Mouse (Mus musculus): ENCODE results near the gene Rnaseh2c. TPM values are rescaled to one million over a fixed set of nuclear protein-coding genes. Genes with fewer than 3 reads are reported as not detected.

The Rnaseh2c gene
- polyA plus RNA-seq, 1 experiment from 2014 or later = 198 TPM

DNA sequence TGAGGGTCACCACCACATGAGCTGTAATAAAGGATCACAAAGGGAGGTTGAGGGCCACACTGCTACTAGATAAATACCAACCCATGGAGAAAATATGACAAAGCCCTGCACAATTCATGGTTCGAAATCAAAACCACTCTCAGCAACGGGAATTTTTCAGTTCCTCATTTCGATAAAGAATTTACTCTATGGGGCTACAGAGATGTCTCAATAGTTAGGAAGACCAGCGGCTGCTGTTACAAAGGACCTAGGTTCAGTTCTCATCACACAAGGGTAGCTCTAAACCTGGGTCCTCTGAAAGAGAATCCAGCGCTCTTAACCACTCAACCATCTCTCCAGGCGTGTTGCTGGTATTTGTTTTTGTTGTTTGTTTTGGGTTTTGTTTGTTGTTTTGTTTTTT, 9.8 kb upstream of the Rnaseh2c start:
- no peak overlapping the region for H3K9ac ChIP-seq (ENCODE audit: low read length)
- no peaks in the 10 kb centered on the region for H3K9me3 ChIP-seq (ENCODE audit: control insufficient read depth, low read length)
- ATAC-seq (replicated peaks; ENCODE audit: low FRiP score) (no peak), DNase-seq (ENCODE audit: low spot score) (no peak)
- H3K27ac ChIP-seq (ENCODE audit: low read depth, low read length) = no peak overlapping the region
- no peaks in the 10 kb centered on the region for H3K27me3 ChIP-seq (ENCODE audit: control insufficient read depth, insufficient read depth, low read length)
- WGBS = 87% methylated on average over 6 of the region's 6 CpGs
- H3K4me2 ChIP-seq (ENCODE audit: low read depth, low read length, severe bottlenecking) = no peak overlapping the region
- no peaks in the 10 kb centered on the region for H3K4me1 ChIP-seq (replicated peaks; ENCODE audit: control insufficient read depth, insufficient read depth, low read length)
- no peaks in the 10 kb centered on the region for H3K36me3 ChIP-seq (ENCODE audit: control insufficient read depth, insufficient read depth, low read length)
- H3K4me3 ChIP-seq (ENCODE audit: low read depth, low read length) = no peak overlapping the region

DNA sequence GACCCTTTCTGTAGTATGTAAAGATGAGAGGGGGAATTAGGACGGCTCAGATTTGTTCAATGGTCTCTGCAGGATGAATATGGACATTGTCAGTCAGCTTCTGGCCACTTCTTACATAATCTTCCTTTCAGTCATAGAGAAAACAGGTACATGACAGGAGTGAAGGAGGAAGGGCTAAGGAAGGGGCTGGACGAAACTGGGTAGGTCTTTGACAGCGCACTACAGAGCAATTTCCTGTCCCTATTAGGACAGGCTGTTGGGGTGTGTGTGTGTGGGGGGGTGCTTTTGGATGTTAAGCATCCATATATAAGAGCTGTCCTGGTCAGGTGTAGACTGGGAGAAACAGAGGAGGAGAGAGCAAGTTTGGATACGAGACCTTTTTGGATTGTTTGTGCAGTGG, 2.4 kb upstream of the Rnaseh2c start:
- H3K27ac ChIP-seq (ENCODE audit: low read depth, low read length) = no peak overlapping the region
- peaks cover 5% of the 10 kb centered on the region; the same call in 1 of the 2 replicates for H3K4me1 ChIP-seq (replicated peaks; ENCODE audit: control insufficient read depth, insufficient read depth, low read length)
- no peaks in the 10 kb centered on the region for H3K9me3 ChIP-seq (ENCODE audit: control insufficient read depth, low read length)
- peaks cover 5% of the 10 kb centered on the region; the same call in 1 of the 2 replicates for H3K36me3 ChIP-seq (ENCODE audit: control insufficient read depth, insufficient read depth, low read length)
- no peak overlapping the region for H3K4me2 ChIP-seq (ENCODE audit: low read depth, low read length, severe bottlenecking)
- no peak overlapping the region for H3K9ac ChIP-seq (ENCODE audit: low read length)
- DNase-seq (ENCODE audit: low spot score) = no peak
- no peak overlapping the region for H3K4me3 ChIP-seq (ENCODE audit: low read depth, low read length)
- no peak for ATAC-seq (replicated peaks; ENCODE audit: low FRiP score)
- no peaks in the 10 kb centered on the region for H3K27me3 ChIP-seq (ENCODE audit: control insufficient read depth, insufficient read depth, low read length)
- WGBS = 76% methylated on average over 4 of the region's 4 CpGs

DNA sequence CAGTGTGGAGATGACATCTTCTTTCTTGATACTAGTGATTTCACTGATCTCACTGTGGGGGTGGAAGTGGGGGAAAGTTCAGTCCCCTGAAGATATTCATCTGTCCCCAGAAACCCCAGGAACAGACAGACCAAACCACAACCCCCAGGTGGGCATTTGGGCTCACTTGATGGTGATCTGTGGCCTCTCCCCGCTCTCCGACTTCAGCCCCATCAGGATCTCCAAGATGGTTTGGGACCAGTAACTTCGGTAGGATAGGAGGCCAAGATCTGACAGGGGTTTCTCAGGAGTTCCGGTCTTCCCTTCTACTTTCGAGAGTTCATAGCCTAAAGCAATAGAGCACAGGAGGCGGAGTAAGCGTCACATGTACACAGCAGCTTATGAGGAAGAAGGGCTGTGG, 2.0 kb downstream of the Rnaseh2c start:
- ATAC-seq (replicated peaks; ENCODE audit: low FRiP score) = no peak

DNA sequence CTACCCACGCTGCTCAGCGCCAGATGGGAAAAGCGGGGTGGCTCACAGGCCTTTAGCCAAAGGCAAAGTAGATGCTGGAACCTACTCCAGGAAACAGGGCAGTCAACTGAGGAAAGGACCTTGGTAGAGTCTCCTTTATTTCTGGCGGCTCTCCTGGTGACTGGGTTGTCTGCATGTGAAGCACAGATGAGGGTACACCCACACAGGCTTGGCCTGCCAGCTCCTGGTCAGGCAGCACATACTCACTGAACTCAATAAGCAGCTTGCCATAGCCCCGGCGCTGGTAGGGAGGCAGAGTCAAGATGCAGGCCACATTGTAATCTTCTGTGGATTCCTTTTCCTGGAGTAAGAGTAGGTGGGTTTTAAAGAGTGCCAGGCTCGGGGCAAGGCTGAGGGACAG, 3.5 kb downstream of the Rnaseh2c start:
- H3K27me3 ChIP-seq (ENCODE audit: control insufficient read depth, insufficient read depth, low read length) = no peaks in the 10 kb centered on the region
- DNase-seq (ENCODE audit: low spot score) (no peak), ATAC-seq (replicated peaks; ENCODE audit: low FRiP score) (no peak)
- H3K27ac ChIP-seq (ENCODE audit: low read depth, low read length) = no peak overlapping the region
- H3K9ac ChIP-seq (ENCODE audit: low read length) = no peak overlapping the region
- WGBS = 91% methylated on average over 7 of the region's 7 CpGs
- peaks cover 12% of the 10 kb centered on the region for H3K36me3 ChIP-seq (ENCODE audit: control insufficient read depth, insufficient read depth, low read length)
- H3K4me3 ChIP-seq (ENCODE audit: low read depth, low read length) = no peak overlapping the region
- no peaks in the 10 kb centered on the region for H3K9me3 ChIP-seq (ENCODE audit: control insufficient read depth, low read length)
- H3K4me2 ChIP-seq (ENCODE audit: low read depth, low read length, severe bottlenecking) = no peak overlapping the region
- peaks cover 8% of the 10 kb centered on the region; the same call in 1 of the 2 replicates for H3K4me1 ChIP-seq (replicated peaks; ENCODE audit: control insufficient read depth, insufficient read depth, low read length)

More for the DNA sequence above, 2.0 kb downstream of the Rnaseh2c start:
- Histone ChIP-seq H3K4me2 (ENCODE audit: low read depth, low read length, severe bottlenecking) (0 out of 2 replicates have a peak overlapping the region, but pooled peaks have one; percentile 2), H3K27me3 (ENCODE audit: control insufficient read depth, insufficient read depth, low read length) (no peaks in the 10 kb centered on the region), H3K36me3 (ENCODE audit: control insufficient read depth, insufficient read depth, low read length) (peaks cover 12% of the 10 kb centered on the region), H3K4me1 (replicated peaks; ENCODE audit: control insufficient read depth, insufficient read depth, low read length) (peaks cover 5% of the 10 kb centered on the region; the same call in 1 of the 2 replicates), H3K9ac (ENCODE audit: low read length) (no peak overlapping the region), H3K4me3 (ENCODE audit: low read depth, low read length) (no peak overlapping the region), H3K27ac (ENCODE audit: low read depth, low read length) (no peak overlapping the region), H3K9me3 (ENCODE audit: control insufficient read depth, low read length) (no peaks in the 10 kb centered on the region)
- 96% methylated on average over 7 of the region's 7 CpGs for WGBS
- DNase-seq (ENCODE audit: low spot score) = no peak

DNA sequence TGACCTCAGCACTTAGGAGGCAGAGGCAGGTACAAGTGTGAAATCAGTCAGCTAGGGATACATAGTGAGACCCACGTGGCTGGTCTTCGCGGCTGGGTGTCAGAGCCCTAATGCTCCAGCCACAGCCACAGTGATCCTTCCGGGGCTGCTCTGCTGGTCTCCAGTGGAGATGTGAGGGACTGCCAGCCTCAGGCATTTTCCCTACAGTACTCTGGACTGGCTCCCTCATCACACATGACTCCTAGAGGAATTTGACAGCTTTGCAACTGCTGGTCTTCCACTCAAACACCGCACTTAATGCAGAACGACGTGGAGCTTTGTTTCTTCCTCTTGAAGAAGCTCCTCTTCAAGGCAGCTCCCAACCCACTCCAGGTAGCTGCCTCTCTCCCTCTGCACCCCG, 4.5 kb downstream of the Rnaseh2c start:
- H3K36me3 ChIP-seq (ENCODE audit: control insufficient read depth, insufficient read depth, low read length) = peaks cover 12% of the 10 kb centered on the region
- no peak overlapping the region for H3K27ac ChIP-seq (ENCODE audit: low read depth, low read length)
- 89% methylated on average over 8 of the region's 8 CpGs for WGBS
- H3K9ac ChIP-seq (ENCODE audit: low read length) = no peak overlapping the region
- no peak overlapping the region for H3K4me3 ChIP-seq (ENCODE audit: low read depth, low read length)
- no peak overlapping the region for H3K4me2 ChIP-seq (ENCODE audit: low read depth, low read length, severe bottlenecking)
- no peak for DNase-seq (ENCODE audit: low spot score)
- H3K9me3 ChIP-seq (ENCODE audit: control insufficient read depth, low read length) = no peaks in the 10 kb centered on the region
- no peaks in the 10 kb centered on the region for H3K27me3 ChIP-seq (ENCODE audit: control insufficient read depth, insufficient read depth, low read length)
- H3K4me1 ChIP-seq (replicated peaks; ENCODE audit: control insufficient read depth, insufficient read depth, low read length) = peaks cover 8% of the 10 kb centered on the region; the same call in 1 of the 2 replicates
- no peak for ATAC-seq (replicated peaks; ENCODE audit: low FRiP score)

DNA sequence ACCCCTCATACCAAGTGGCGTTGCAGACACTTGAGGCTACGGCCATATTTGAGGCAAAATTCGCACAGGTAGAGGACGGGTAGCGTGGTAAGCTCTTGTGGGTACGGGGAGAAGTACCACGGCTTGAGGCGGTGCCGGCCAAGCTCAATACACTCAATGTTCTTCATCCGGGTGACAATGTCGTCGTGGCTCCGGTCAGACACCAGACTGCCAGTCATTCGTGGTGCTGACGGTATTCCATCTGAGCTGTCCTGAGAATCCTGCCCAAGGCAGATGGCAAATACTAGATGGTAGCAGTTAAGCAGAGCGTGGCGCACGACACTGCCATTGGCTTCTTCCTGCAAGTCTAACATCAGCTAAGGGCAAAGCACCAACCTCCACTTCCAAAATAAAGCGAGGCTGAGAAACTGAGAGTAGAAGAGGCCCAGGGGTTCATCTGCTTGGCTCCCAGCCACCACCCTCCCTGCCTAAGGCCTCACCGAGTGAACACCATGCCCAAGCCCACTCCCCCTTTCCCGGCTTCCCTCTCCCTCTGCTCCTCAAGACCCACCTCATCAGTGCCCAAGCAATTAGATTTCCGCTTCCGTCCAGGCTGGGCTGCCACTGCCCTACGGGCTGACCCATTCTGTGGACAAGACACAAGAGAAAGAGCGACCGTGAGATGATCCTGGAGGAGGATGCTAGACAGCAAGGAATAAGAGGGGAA, 6.2 kb downstream of the Rnaseh2c start:
- 92% methylated on average over 26 of the region's 26 CpGs for WGBS
- ATAC-seq (replicated peaks; ENCODE audit: low FRiP score) (no peak), DNase-seq (ENCODE audit: low spot score) (no peak)
- Histone ChIP-seq H3K9ac (ENCODE audit: low read length) (no peak overlapping the region), H3K27me3 (ENCODE audit: control insufficient read depth, insufficient read depth, low read length) (no peaks in the 10 kb centered on the region), H3K4me1 (replicated peaks; ENCODE audit: control insufficient read depth, insufficient read depth, low read length) (peaks cover 4% of the 10 kb centered on the region; the same call in 1 of the 2 replicates), H3K4me3 (ENCODE audit: low read depth, low read length) (no peak overlapping the region), H3K4me2 (ENCODE audit: low read depth, low read length, severe bottlenecking) (no peak overlapping the region), H3K27ac (ENCODE audit: low read depth, low read length) (no peak overlapping the region), H3K36me3 (ENCODE audit: control insufficient read depth, insufficient read depth, low read length) (peaks cover 12% of the 10 kb centered on the region), H3K9me3 (ENCODE audit: control insufficient read depth, low read length) (no peaks in the 10 kb centered on the region)

DNA sequence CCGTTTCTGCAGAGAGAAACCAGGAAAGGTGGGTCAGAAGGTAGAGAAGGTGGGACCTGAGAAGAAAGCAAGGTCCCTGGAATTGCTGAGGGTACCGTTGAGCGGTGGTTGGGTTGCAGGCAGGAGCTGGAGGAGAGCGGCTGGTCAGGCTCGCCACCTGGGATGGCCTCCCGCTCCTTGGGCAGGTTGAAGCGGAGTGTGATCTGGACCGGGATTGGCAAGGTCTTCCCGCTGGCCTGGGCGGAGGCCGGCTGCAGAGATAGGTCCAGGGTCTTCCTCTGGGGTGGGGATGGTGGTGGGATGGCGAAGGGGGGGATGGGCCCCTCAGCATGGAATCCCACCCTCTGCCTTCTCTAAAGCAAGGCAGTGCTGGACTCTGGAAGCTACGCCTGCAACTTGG, 7.0 kb downstream of the Rnaseh2c start:
- DNase-seq (ENCODE audit: low spot score) = no peak
- no peak for ATAC-seq (replicated peaks; ENCODE audit: low FRiP score)
- H3K36me3 ChIP-seq (ENCODE audit: control insufficient read depth, insufficient read depth, low read length) = peaks cover 7% of the 10 kb centered on the region
- H3K4me1 ChIP-seq (replicated peaks; ENCODE audit: control insufficient read depth, insufficient read depth, low read length) = 0 out of 2 replicates have a peak, but pooled peaks cover 4% of the 10 kb centered on the region
- H3K9ac ChIP-seq (ENCODE audit: low read length) = 0 out of 2 replicates have a peak overlapping the region, but pooled peaks have one; percentile 93
- no peaks in the 10 kb centered on the region for H3K27me3 ChIP-seq (ENCODE audit: control insufficient read depth, insufficient read depth, low read length)
- H3K27ac ChIP-seq (ENCODE audit: low read depth, low read length) = no peak overlapping the region
- peak overlapping the region; percentile 74; the same call in 1 of the 2 replicates for H3K4me3 ChIP-seq (ENCODE audit: low read depth, low read length)
- no peaks in the 10 kb centered on the region for H3K9me3 ChIP-seq (ENCODE audit: control insufficient read depth, low read length)
- H3K4me2 ChIP-seq (ENCODE audit: low read depth, low read length, severe bottlenecking) = peak overlapping the region; percentile 64
- 93% methylated on average over 13 of the region's 13 CpGs for WGBS

DNA sequence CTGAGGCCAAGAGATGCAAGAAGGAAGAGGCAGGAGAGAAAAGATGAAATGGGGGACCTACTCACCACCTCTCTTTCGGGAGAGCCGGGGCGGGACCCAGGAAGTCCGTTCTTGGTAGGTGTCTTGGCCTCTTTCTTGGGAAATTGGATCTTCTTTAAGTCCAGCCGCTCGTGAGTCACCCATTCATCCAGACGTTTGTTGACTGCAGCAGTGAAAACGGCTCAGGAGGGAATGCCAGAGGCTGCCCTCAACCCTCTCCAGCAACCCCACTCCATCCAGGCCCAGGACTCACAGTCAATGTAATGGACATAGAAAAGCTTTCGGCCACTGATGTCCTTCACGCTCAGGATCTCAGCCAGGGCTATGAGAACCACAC, 7.5 kb downstream of the Rnaseh2c start:
- no peak for DNase-seq (ENCODE audit: low spot score)
- 64% methylated on average over 10 of the region's 10 CpGs for WGBS
- no peaks in the 10 kb centered on the region for H3K9me3 ChIP-seq (ENCODE audit: control insufficient read depth, low read length)
- peaks cover 7% of the 10 kb centered on the region for H3K36me3 ChIP-seq (ENCODE audit: control insufficient read depth, insufficient read depth, low read length)
- peak overlapping the region; percentile 64 for H3K4me2 ChIP-seq (ENCODE audit: low read depth, low read length, severe bottlenecking)
- peak overlapping the region; percentile 93 for H3K9ac ChIP-seq (ENCODE audit: low read length)
- no peaks in the 10 kb centered on the region for H3K27me3 ChIP-seq (ENCODE audit: control insufficient read depth, insufficient read depth, low read length)
- H3K4me1 ChIP-seq (replicated peaks; ENCODE audit: control insufficient read depth, insufficient read depth, low read length) = 0 out of 2 replicates have a peak, but pooled peaks cover 4% of the 10 kb centered on the region
- H3K27ac ChIP-seq (ENCODE audit: low read depth, low read length) = peak overlapping the region; percentile 94
- peak overlapping the region; percentile 74 for H3K4me3 ChIP-seq (ENCODE audit: low read depth, low read length)
- ATAC-seq (replicated peaks; ENCODE audit: low FRiP score) = no peak

Measured in forebrain, embryonic 11.5 days (tissue).